Mouse (Mus musculus) E14TG2a.4 (cell line): ENCODE results near the gene Gnai2.

ENCODE experiments used
- H3K27me3 ChIP-seq: 2 replicates; pipeline ENCODE4 v1.6.1; 2014; ENCODE audit warnings: low read length, control low read depth; ENCODE audit not compliant: insufficient read depth
- H3K36me3 ChIP-seq: 2 replicates; pipeline ENCODE4 v1.6.1; 2014; ENCODE audit warnings: low read length, control low read depth; ENCODE audit not compliant: insufficient read depth
- H3K4me1 ChIP-seq: replicated peaks from 2 replicates; pipeline ENCODE4 v1.6.1; 2014; ENCODE audit warnings: low read depth, low read length, control low read depth
- H3K4me3 ChIP-seq: replicated peaks from 2 replicates; pipeline ENCODE4 v1.5.1; 2014; ENCODE audit warnings: mild to moderate bottlenecking, low read length
- H3K9me3 ChIP-seq: 2 replicates; pipeline ENCODE4 v1.6.1; 2014; ENCODE audit warnings: low read length, control low read depth
- CTCF ChIP-seq: conservative IDR thresholded peaks from 2 replicates; pipeline ENCODE4 v1.5.1; 2014; ENCODE audit warnings: low read length
- NANOG ChIP-seq: IDR thresholded peaks from 2 replicates; pipeline ENCODE4 v1.6.1; 2014; ENCODE audit warnings: borderline replicate concordance, low read length, mixed read lengths
- POU5F1 ChIP-seq: IDR thresholded peaks from 2 replicates; pipeline ENCODE4 v1.6.1; 2014; ENCODE audit warnings: low read length, borderline replicate concordance

Gnai2 gene

GRCm38 (mm10) chr9:107612191-107612944 lies 22.8 kb downstream of the Gnai2 start:
- Histone ChIP-seq H3K27me3 (peaks cover 33% of the 10 kb centered on the region), H3K4me3 (peak overlapping the region; percentile 74), H3K4me1 (peaks cover 79% of the 10 kb centered on the region), H3K9me3 (no peaks in the 10 kb centered on the region), H3K36me3 (peaks cover 35% of the 10 kb centered on the region)
- TF ChIP-seq NANOG (no peak), CTCF (no peak), POU5F1 (no peak)

- H3K36me3 ChIP-seq = peaks cover 29% of the 10 kb centered on the region
- H3K4me3 ChIP-seq = peak overlapping the region; percentile 74
- peaks cover 87% of the 10 kb centered on the region for H3K4me1 ChIP-seq
- TF ChIP-seq CTCF = no peak
- no peak for TF ChIP-seq POU5F1
- no peak for TF ChIP-seq NANOG
- H3K27me3 ChIP-seq = peaks cover 39% of the 10 kb centered on the region
- no peaks in the 10 kb centered on the region for H3K9me3 ChIP-seq
Measured at GRCm38 (mm10) chr9:107611456-107612190, 23.5 kb downstream of the Gnai2 start.

GRCm38 (mm10) chr9:107609433-107609830 lies 25.7 kb downstream of the Gnai2 start:
- Histone ChIP-seq H3K9me3 (no peaks in the 10 kb centered on the region), H3K36me3 (peaks cover 7% of the 10 kb centered on the region; the same call in 1 of the 2 replicates), H3K4me1 (peaks cover 95% of the 10 kb centered on the region), H3K4me3 (no peak overlapping the region), H3K27me3 (peaks cover 57% of the 10 kb centered on the region)
- TF ChIP-seq CTCF = no peak
- no peak for TF ChIP-seq NANOG

GRCm38 (mm10) chr9:107608741-107609432 lies 26.3 kb downstream of the Gnai2 start, which contains the start of gene Sema3b:
TSS of gene Sema3b (minus strand) at chr9:107609229.
- 0 out of 2 replicates have a peak, but pooled peaks cover 3% of the 10 kb centered on the region for H3K36me3 ChIP-seq
- H3K4me3 ChIP-seq = no peak within 1 kb of the TSS; the same call in 1 of the 2 replicates
- H3K9me3 ChIP-seq = no peaks in the 10 kb centered on the region
- TF ChIP-seq NANOG (no peak), POU5F1 (no peak), CTCF (no peak)
- H3K4me1 ChIP-seq = peaks cover 95% of the 10 kb centered on the region
- peaks cover 63% of the 10 kb centered on the region for H3K27me3 ChIP-seq

GRCm38 (mm10) chr9:107607653-107608245 lies 27.4 kb downstream of the Gnai2 start:
- TF ChIP-seq NANOG = no peak
- TF ChIP-seq POU5F1 = no peak
- no peak for TF ChIP-seq CTCF
- H3K4me3 ChIP-seq = no peak overlapping the region
- peaks cover 74% of the 10 kb centered on the region for H3K27me3 ChIP-seq
- H3K4me1 ChIP-seq = peaks cover 94% of the 10 kb centered on the region
- no peaks in the 10 kb centered on the region for H3K9me3 ChIP-seq
- H3K36me3 ChIP-seq = no peaks in the 10 kb centered on the region

GRCm38 (mm10) chr9:107607036-107607435 lies 28.1 kb downstream of the Gnai2 start:
- Histone ChIP-seq H3K9me3 (no peaks in the 10 kb centered on the region), H3K36me3 (no peaks in the 10 kb centered on the region), H3K27me3 (peaks cover 79% of the 10 kb centered on the region), H3K4me3 (no peak overlapping the region), H3K4me1 (peaks cover 96% of the 10 kb centered on the region)
- TF ChIP-seq POU5F1 (no peak), NANOG (no peak), CTCF (no peak)

GRCm38 (mm10) chr9:107606591-107606990 lies 28.6 kb downstream of the Gnai2 start:
- no peaks in the 10 kb centered on the region for H3K36me3 ChIP-seq
- H3K4me1 ChIP-seq = peaks cover 95% of the 10 kb centered on the region
- peaks cover 77% of the 10 kb centered on the region for H3K27me3 ChIP-seq
- no peaks in the 10 kb centered on the region for H3K9me3 ChIP-seq
- H3K4me3 ChIP-seq = peak overlapping the region; percentile 45; the same call in 1 of the 2 replicates
- no peak for TF ChIP-seq NANOG
- no peak for TF ChIP-seq POU5F1
- TF ChIP-seq CTCF = no peak
